Mouse (Mus musculus): Measurements from ENCODE around the gene Dmc1. TPM values are rescaled to one million over a fixed set of nuclear protein-coding genes. Genes with fewer than 3 reads are reported as not detected.

The Dmc1 gene
- polyA plus RNA-seq (2017; shearing (Covaris generic)): not detected

GRCm38 (mm10) chr15:79604990-79605665 lies at the start of gene Dmc1:
Gene Dmc1, minus strand, starts transcription at chr15:79605109.

GRCm38 (mm10) chr15:79546410-79547288 lies 58.3 kb downstream of the Dmc1 start, which contains the start of gene Ddx17:
Gene Ddx17, minus strand, starts transcription at chr15:79546741.

GRCm38 (mm10) chr15:79516171-79517096 lies 88.5 kb downstream of the Dmc1 start, which contains the start of gene Kdelr3:
Gene Kdelr3, plus strand, starts transcription at chr15:79516411.

Other genes with a start within 250 kb of the Dmc1 start
- 41.1 TPM for gene Tmem184b, start 201.5 kb downstream of the Dmc1 start, polyA plus RNA-seq (2017; shearing (Covaris generic))
- gene Csnk1e, start 149.5 kb downstream of the Dmc1 start, polyA plus RNA-seq (2017; shearing (Covaris generic)): 92.8 TPM
- gene Kcnj4, start 99.9 kb downstream of the Dmc1 start, polyA plus RNA-seq (2017; shearing (Covaris generic)): not detected
- not detected for gene Kdelr3, start 88.7 kb downstream of the Dmc1 start, polyA plus RNA-seq (2017; shearing (Covaris generic))
- gene Ddx17, start 58.4 kb downstream of the Dmc1 start, polyA plus RNA-seq (2017; shearing (Covaris generic)): 28.9 TPM
- gene Fam227a, start 53.8 kb upstream of the Dmc1 start, polyA plus RNA-seq (2017; shearing (Covaris generic)): 0.24 TPM
- gene Cby1, start 54.1 kb upstream of the Dmc1 start, polyA plus RNA-seq (2017; shearing (Covaris generic)): 3.7 TPM
- 160 TPM for gene Tomm22, start 65.8 kb upstream of the Dmc1 start, polyA plus RNA-seq (2017; shearing (Covaris generic))
- gene Josd1, start 82.8 kb upstream of the Dmc1 start, polyA plus RNA-seq (2017; shearing (Covaris generic)): 64.5 TPM
- 125 TPM for gene Gtpbp1, start 85.7 kb upstream of the Dmc1 start, polyA plus RNA-seq (2017; shearing (Covaris generic))
- 81.5 TPM for gene Sun2, start 137.4 kb upstream of the Dmc1 start, polyA plus RNA-seq (2017; shearing (Covaris generic))
- 5.9 TPM for gene Dnal4, start 172.7 kb upstream of the Dmc1 start, polyA plus RNA-seq (2017; shearing (Covaris generic))
- 0.45 TPM for gene Nptxr, start 199.7 kb upstream of the Dmc1 start, polyA plus RNA-seq (2017; shearing (Covaris generic))
- gene Npcd, start 229.1 kb upstream of the Dmc1 start, polyA plus RNA-seq (2017; shearing (Covaris generic)): not detected
- 17.2 TPM for gene Cbx6, start 229.6 kb upstream of the Dmc1 start, polyA plus RNA-seq (2017; shearing (Covaris generic))

Data from effector memory CD4-positive, alpha-beta T cell, adult 5 months (primary cell).